Mouse (Mus musculus): ENCODE results near the gene Ap5s1. TPM values are rescaled to one million over a fixed set of nuclear protein-coding genes. Genes with fewer than 3 reads are reported as not detected.
"Not testable (repeated sequence)": the region's sequence is repeated elsewhere in the genome, so short reads cannot be mapped to it uniquely, and the experiment has no call there.

Ap5s1 gene
- total RNA-seq, 2 experiments from 2014 or later = 1.9 to 5.9 TPM

DNA sequence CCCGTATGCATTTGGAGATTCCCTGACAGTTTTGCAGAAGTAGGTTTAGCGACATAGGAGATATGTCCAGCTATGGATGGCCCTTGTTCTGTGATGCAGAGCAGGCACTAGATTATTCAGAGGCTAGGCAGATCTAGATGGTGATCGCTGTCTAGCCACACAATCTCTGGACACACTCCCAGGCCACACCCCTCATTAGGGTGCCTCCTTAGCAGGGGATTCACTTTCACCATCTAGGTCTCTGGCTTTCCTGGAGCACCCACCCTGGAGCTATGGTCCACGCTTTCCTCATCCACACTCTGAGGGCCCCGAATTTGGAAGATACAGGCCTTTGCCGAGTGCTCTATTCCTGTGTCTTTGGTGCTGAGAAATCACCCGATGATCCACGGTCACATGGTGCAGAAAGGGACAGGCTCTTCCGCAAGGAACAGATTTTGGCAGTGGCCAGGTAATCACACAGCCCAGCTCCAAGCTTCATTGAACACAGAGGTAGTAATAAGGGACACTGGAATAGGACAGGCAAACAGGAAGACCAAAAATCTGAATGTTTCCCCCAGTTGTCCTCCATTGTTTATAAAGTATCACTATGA lies 4.2 kb downstream of the Ap5s1 start:
- no peak for ATAC-seq (replicated peaks; ENCODE audit: low FRiP score, low TSS enrichment, poor library complexity, severe bottlenecking)

- peak; percentile 60 for ATAC-seq (replicated peaks; ENCODE audit: low FRiP score, low TSS enrichment, poor library complexity, severe bottlenecking)
Measured at GRCm38 (mm10) chr2:131213773-131214172, 6.9 kb downstream of the Ap5s1 start.

DNA sequence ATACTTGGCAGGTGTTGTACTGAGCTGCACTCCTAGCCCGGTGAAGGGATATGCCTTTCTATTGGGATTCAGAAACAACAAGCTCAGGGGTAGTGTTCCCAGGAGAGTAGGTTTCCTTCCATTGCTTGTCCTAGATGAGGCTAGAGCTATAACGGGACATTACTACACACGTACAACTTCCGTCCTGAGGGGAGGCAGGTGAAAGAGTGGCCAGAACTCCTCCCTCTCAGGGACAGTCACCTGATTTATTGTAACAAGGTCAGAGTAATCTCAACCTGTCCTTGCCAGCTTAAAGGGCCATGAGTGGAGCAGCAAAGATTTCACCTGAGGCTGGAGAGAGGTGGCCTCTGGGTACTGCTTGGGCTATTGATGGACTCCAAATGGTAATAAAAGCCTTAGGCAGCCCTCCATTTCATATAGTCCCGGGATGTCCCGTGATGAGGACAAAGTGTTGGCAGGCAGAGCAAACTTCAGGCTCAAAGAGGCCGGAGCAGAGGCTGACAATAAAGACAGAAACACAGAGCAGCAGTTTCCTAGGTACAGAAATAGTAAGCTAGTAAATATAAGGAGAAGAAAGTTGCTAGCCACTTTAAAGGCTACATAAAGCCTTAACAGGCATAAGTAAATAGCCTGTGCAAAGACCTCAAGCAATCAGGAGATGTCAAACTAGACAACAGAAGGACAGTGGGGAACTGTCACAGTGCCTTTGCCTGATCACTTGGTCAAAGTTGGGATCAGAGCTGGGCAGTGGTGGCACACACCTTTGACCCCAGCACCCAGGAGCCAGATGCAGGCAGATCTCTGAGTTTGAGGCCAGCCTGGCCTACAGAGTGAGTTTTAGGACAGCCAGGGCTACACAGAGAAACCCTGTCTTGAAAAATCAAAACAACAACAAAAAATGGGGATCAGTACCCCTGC lies 9.3 kb downstream of the Ap5s1 start:
- no peak for ATAC-seq (replicated peaks; ENCODE audit: low FRiP score, low TSS enrichment, poor library complexity, severe bottlenecking)

DNA sequence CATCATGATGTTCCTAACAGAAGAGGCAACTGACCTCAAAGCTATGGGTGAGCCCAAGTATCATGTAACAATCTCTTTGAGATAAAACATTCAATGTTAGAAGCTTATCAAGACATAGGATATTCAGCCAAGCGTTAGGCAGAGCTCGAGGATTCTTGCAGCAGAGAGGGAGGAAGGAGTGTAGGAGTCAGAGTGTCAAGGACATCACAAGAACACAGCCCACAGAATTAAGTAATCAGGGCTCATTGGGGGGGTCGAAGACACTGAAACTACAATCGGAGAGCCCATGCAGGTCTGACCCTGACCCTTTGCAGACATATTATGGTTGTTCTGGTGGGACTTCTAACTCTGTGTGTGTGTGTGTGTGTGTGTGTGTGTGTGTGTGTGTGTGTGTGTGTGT lies 13.2 kb downstream of the Ap5s1 start:
- ATAC-seq (replicated peaks; ENCODE audit: low FRiP score, low TSS enrichment, poor library complexity, severe bottlenecking) = no peak

DNA sequence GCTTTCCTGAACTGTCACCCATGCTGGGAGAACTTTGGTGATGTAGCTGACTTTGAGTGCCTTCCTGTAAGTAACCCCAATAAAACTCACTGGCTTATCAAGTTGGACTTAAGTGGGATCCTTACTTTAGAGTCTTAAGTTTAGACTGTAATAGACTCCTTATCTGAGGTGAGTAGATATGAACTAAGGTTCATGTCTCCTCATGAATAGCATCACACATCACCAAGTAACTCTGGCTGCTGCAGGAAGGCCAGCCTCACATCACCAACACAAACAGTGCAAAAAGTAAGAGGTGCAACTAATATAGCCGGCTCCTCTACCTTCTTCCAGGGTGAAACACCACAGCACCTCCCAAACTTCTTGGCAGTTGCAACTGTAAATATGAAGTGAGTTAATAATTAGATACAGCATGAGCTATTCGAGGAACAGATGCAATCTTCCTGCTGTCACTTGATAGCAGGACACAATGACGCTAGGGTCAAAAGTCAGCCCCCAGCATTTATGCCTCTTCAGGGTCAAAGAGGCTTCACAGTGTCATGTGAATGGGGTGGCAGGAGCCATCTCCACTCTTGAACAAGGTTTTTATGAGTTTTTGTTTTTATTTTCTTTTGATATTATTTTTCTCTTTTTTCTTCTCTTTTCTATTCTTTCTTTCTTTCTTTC lies 15.1 kb downstream of the Ap5s1 start:
- ATAC-seq (replicated peaks; ENCODE audit: low FRiP score, low TSS enrichment, poor library complexity, severe bottlenecking) = no peak

DNA sequence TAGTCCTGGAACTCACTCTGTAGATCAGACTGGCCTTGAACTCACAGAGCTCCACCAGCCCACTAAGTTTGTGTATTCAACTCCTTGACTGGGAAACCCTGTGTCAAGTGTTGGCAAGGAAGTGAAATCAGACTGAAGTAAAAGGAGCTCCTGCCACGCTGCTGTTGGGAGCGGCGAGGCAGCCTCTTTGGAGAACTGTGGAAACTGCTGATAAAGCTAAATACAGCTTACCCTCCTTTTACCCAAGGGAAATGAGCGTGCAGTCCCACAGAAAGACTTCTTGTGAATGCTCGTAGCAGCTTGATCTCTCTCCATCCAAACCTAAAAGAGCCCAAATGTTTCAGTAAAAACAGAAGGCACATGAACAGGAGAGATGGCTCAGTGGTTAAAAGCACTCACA lies 15.7 kb downstream of the Ap5s1 start:
- peak; percentile 46 for ATAC-seq (replicated peaks; ENCODE audit: low FRiP score, low TSS enrichment, poor library complexity, severe bottlenecking)

- peak; percentile 98 for ATAC-seq (replicated peaks; ENCODE audit: low FRiP score, low TSS enrichment, poor library complexity, severe bottlenecking)
Measured at GRCm38 (mm10) chr2:131223569-131223968, 16.7 kb downstream of the Ap5s1 start.

DNA sequence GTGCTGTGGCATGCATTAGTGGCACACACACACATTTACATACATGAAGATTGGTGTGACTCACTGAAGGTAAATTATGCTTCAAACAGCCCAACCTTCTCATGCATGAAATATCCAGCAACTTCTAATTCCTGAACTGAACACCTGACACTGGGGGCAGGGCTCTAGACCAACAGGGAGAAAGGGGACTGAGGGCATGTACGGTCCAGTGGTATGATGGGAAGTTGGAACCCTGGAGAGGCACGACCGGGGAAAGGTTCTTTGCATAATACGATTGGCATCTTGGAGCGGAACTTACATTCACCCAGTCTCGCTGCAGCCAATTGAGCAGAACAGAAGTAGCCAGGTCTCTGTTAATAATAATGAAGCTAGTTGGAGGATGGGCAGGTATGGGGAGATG lies 18.3 kb downstream of the Ap5s1 start:
- ATAC-seq (replicated peaks; ENCODE audit: low FRiP score, low TSS enrichment, poor library complexity, severe bottlenecking) = no peak

DNA sequence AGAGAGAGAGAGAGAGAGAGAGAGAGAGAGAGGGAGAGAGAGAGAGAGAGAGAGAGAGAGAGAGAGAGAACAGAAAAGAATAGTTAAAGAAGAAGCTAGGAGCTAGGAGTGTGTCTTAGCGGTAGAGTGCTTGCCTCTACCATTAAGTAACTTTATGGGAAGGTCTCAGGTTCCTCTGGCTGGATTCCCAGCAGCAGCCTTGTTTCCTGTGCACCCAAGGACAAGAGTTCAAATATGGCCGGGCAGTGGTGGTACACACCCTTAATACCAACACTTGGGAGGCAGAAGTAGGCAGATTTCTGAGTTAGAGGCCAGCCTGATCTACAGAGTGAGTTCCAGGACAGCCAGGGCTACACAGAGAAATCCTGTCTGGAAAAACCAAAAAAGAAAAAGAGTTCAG lies 19.8 kb downstream of the Ap5s1 start:
- not testable (repeated sequence) for ATAC-seq (replicated peaks; ENCODE audit: low FRiP score, low TSS enrichment, poor library complexity, severe bottlenecking)

- ATAC-seq (replicated peaks; ENCODE audit: low FRiP score, low TSS enrichment, poor library complexity, severe bottlenecking) = no peak
Measured at GRCm38 (mm10) chr2:131227243-131227642, 20.4 kb downstream of the Ap5s1 start.

DNA sequence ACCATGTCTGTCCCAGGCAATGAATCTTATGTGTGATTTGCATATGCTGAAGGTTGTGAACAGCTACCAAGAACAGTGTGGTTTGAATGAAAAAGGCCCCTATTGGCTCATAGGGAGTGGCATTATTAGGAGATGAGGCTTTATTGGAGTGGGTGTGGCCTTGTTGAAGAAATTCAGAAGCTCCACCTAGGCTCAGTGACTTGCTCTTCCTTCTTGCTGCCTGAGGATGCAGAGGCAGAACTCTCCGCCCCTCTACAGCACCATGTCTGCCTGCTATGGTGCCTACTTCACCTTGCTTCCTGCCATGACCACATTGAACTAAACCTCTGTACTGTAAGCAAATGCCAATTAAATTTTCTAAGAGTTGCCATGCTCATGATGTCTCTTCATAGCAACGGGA lies 25.7 kb downstream of the Ap5s1 start:
- peak; percentile 44 for ATAC-seq (replicated peaks; ENCODE audit: low FRiP score, low TSS enrichment, poor library complexity, severe bottlenecking)

- peak; percentile 99 for ATAC-seq (replicated peaks; ENCODE audit: low FRiP score, low TSS enrichment, poor library complexity, severe bottlenecking)
Measured at GRCm38 (mm10) chr2:131233307-131234126, 26.6 kb downstream of the Ap5s1 start, which contains the start of gene Mavs. Gene Mavs, plus strand, starts transcription at chr2:131234063.

GRCm38 (mm10) chr2:131234127-131234650 lies 27.3 kb downstream of the Ap5s1 start:
- ATAC-seq (replicated peaks; ENCODE audit: low FRiP score, low TSS enrichment, poor library complexity, severe bottlenecking) = peak; percentile 52

DNA sequence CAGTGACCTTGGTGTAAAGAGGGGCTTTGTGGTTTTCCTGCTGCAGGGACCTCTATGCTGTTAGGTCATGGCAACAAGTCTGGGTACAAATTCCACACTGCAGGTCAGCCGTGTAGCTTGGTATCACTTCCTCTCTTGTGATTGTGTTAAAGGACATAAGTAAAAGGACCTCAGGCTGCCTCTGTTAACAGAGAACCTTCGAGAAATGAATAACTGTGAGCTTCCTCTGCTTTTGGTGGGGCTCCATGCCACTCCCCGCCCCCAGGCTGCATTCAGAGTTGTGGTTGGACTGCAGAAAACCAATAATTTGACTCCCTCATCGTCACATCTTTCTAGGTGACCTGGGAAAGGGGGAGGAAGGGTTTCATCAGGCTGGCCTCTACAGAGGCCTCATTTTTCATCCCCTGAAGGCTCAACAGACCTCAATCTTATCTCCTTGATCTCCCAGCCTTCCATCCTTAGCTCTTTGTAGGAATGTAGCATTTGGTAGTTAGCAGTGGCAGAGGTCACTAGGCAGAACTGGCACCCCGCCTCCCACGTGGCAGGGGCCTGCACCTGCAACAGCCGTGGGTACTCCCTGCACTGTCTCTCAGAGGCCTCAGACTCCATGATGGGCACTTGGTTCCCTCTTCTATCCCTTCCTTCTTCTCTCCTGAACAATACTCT lies 28.2 kb downstream of the Ap5s1 start:
- ATAC-seq (replicated peaks; ENCODE audit: low FRiP score, low TSS enrichment, poor library complexity, severe bottlenecking) = peak; percentile 25

DNA sequence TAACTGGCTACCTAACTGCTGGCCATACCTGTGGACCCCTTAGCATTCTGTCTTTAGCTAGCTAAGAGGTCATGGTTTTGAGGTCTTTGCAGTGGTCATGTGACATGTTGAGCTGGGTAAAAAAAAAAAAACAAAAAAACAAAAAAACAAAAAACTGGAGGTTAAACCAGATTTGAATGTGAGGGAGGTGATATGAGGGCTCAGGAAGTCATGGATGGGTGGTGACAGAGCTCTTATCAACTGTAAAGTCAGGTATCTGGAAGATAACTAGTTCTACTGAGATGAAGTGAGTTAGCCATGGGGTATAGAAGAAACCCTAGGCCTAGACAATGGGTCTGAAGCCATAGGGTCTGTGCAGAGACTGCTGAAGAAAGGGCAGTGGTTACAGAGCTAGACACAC lies 35.3 kb downstream of the Ap5s1 start:
- ATAC-seq (replicated peaks; ENCODE audit: low FRiP score, low TSS enrichment, poor library complexity, severe bottlenecking) = no peak

DNA sequence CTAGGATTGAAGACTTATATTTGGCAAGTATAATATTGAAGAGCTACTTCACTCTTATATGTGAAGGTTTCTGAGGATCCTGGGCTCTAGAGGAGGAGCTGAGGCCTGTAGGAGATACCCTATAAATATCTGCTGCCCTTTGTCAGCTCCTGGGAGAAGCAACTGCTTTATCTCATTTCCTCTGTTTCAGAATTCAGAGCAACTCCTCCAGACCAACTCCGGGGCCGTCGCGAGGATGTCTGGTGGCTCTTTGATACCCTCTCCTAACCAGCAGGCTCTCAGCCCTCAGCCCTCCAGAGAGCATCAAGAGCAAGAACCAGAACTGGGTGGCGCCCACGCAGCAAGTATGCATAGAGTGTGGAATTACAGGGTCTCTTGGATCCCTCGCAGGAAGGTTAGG lies 36.1 kb downstream of the Ap5s1 start:
- ATAC-seq (replicated peaks; ENCODE audit: low FRiP score, low TSS enrichment, poor library complexity, severe bottlenecking) = peak; percentile 80

GRCm38 (mm10) chr2:131253681-131254328 lies 46.9 kb downstream of the Ap5s1 start:
- ATAC-seq (replicated peaks; ENCODE audit: low FRiP score, low TSS enrichment, poor library complexity, severe bottlenecking) = peak; percentile 85

DNA sequence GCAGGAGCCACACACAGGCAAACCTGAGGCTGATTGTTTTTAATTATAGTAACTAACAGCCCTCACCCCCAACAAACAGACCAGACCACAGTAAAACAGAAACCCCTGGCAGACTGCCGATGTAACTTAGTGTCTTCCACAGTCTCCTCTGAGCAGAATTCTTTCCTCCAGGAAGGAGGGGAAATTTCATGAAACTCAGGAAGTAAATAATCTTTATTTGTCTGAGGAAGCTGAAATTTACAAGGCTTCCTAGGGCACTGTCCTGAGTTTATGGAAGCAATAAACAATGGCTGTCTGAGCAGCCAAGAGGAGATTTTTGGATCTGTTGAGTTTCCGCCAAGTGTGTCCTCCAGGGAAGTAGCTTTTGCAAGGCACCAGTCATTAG lies 47.4 kb downstream of the Ap5s1 start:
- ATAC-seq (replicated peaks; ENCODE audit: low FRiP score, low TSS enrichment, poor library complexity, severe bottlenecking) = no peak; the same call in 1 of the 2 replicates

All from megakaryocyte-erythroid progenitor cell, adult 5-6 weeks (primary cell).